Mouse (Mus musculus) midbrain, embryonic 14.5 days (tissue): ENCODE results near the gene Focad. TPM values are rescaled to one million over a fixed set of nuclear protein-coding genes. Genes with fewer than 3 reads are reported as not detected.
A peak's percentile ranks its signal among the peaks of the same experiment; 100 is the strongest.

Experiments used
- ATAC-seq: fragments of 200-750 bp; cut with Nextera tagmentation; 2 replicates; pipeline ENCODE4 v1.8.0; 2017; ENCODE audit warnings: moderate number of reproducible peaks, moderate library complexity; ENCODE audit not compliant: low FRiP score, low TSS enrichment
- DNase-seq: peaks from one replicate; pipeline ENCODE4 v3.0.0-alpha.2; 2015
- H3K27ac ChIP-seq: fragments of 300-500 bp; sonication (generic); replicated peaks from 2 replicates; pipeline ENCODE4 v1.5.1; 2014; ENCODE audit warnings: mild to moderate bottlenecking, low read depth, low read length, moderate library complexity
- H3K27me3 ChIP-seq: fragments of 300-500 bp; sonication (generic); 2 replicates; pipeline ENCODE4 v1.6.1; 2014; ENCODE audit warnings: low read length, control low read depth, mixed read lengths; ENCODE audit not compliant: control insufficient read depth, insufficient read depth
- H3K36me3 ChIP-seq: fragments of 300-500 bp; sonication (generic); 2 replicates; pipeline ENCODE4 v1.6.1; 2014; ENCODE audit warnings: low read length, control low read depth; ENCODE audit not compliant: control insufficient read depth, insufficient read depth
- H3K4me1 ChIP-seq: fragments of 300-500 bp; sonication (generic); 2 replicates; pipeline ENCODE4 v1.6.1; 2014; ENCODE audit warnings: mild to moderate bottlenecking, antibody characterized with exemption, low read length, control low read depth; ENCODE audit not compliant: control insufficient read depth, insufficient read depth
- H3K4me2 ChIP-seq: fragments of 300-500 bp; sonication (generic); 2 replicates; pipeline ENCODE4 v1.6.1; 2014; ENCODE audit warnings: mild to moderate bottlenecking, low read length, moderate library complexity
- H3K4me3 ChIP-seq: fragments of 300-500 bp; sonication (generic); replicated peaks from 2 replicates; pipeline ENCODE4 v1.5.1; 2014; ENCODE audit warnings: low read depth, low read length
- H3K9ac ChIP-seq: fragments of 300-500 bp; sonication (generic); replicated peaks from 2 replicates; pipeline ENCODE4 v1.6.1; 2014; ENCODE audit warnings: mild to moderate bottlenecking, low read length, moderate library complexity
- H3K9me3 ChIP-seq: fragments of 300-500 bp; sonication (generic); 2 replicates; pipeline ENCODE4 v1.6.1; 2016; ENCODE audit warnings: low read length, control low read depth, mixed read lengths; ENCODE audit not compliant: control insufficient read depth
- WGBS: fragments of 180-500 bp; shearing (Covaris S2); extraction: QIAGEN DNeasy Blood & Tissue Kit; methylation state at CpG from one replicate; pipeline ENCODE4 v1.1.7; 2014; 5-methylcytosine and 5-hydroxymethylcytosine counted together
- polyA plus RNA-seq: library from polyadenylated mRNA; unstranded; fragments of >200 nt; fragmentation: Nextera tagmentation; extraction: Ambion mirVana; gene quantifications from 2 replicates; pipeline ENCODE4 v1.2.1, GENCODE M21; 2014

Focad gene
- polyA plus RNA-seq, 1 experiment from 2014 or later, result 17.3 TPM

GRCm38 (mm10) chr4:88211200-88211885, 116.9 kb downstream of the Focad start:
- Histone ChIP-seq H3K9me3 (no peaks in the 10 kb centered on the region), H3K27me3 (no peaks in the 10 kb centered on the region), H3K4me2 (no peak overlapping the region), H3K9ac (no peak overlapping the region), H3K4me1 (peaks cover 25% of the 10 kb centered on the region), H3K36me3 (no peaks in the 10 kb centered on the region), H3K4me3 (no peak overlapping the region), H3K27ac (peak overlapping the region; percentile 85)
- ATAC-seq (peak; percentile 66; the same call in 1 of the 2 replicates), DNase-seq (peak; percentile 84)
- 34% methylated on average over 2 of the region's 2 CpGs for WGBS

- no peaks in the 10 kb centered on the region for H3K9me3 ChIP-seq
- H3K27ac ChIP-seq, result no peak overlapping the region
- peaks cover 22% of the 10 kb centered on the region for H3K4me1 ChIP-seq
- no peak overlapping the region for H3K9ac ChIP-seq
- no peak for ATAC-seq
- H3K27me3 ChIP-seq, result no peaks in the 10 kb centered on the region
- no peak overlapping the region for H3K4me3 ChIP-seq
- H3K4me2 ChIP-seq, result no peak overlapping the region
- DNase-seq, result no peak
- no peaks in the 10 kb centered on the region for H3K36me3 ChIP-seq
- 100% methylated on average over 3 of the region's 3 CpGs for WGBS
Measured at GRCm38 (mm10) chr4:88213895-88214294, 119.5 kb downstream of the Focad start.

- DNase-seq (no peak), ATAC-seq (no peak)
- Histone ChIP-seq H3K27me3 (no peaks in the 10 kb centered on the region), H3K4me3 (no peak overlapping the region), H3K27ac (no peak overlapping the region), H3K4me1 (no peaks in the 10 kb centered on the region), H3K9ac (no peak overlapping the region), H3K9me3 (no peaks in the 10 kb centered on the region), H3K4me2 (no peak overlapping the region), H3K36me3 (no peaks in the 10 kb centered on the region)
- 71% methylated on average over 6 of the region's 6 CpGs for WGBS
Measured at GRCm38 (mm10) chr4:88218286-88218685, 123.9 kb downstream of the Focad start.

GRCm38 (mm10) chr4:88218797-88219196, 124.4 kb downstream of the Focad start:
- Histone ChIP-seq H3K9me3 (no peaks in the 10 kb centered on the region), H3K27me3 (no peaks in the 10 kb centered on the region), H3K27ac (no peak overlapping the region), H3K4me2 (no peak overlapping the region), H3K36me3 (no peaks in the 10 kb centered on the region), H3K4me3 (no peak overlapping the region), H3K9ac (no peak overlapping the region), H3K4me1 (no peaks in the 10 kb centered on the region)
- DNase-seq (no peak), ATAC-seq (no peak)
- WGBS, result 83% methylated on average over 2 of the region's 2 CpGs

GRCm38 (mm10) chr4:88231375-88231774, 136.9 kb downstream of the Focad start:
- no peaks in the 10 kb centered on the region for H3K4me1 ChIP-seq
- H3K4me2 ChIP-seq, result no peak overlapping the region
- no peaks in the 10 kb centered on the region for H3K9me3 ChIP-seq
- no peak overlapping the region for H3K9ac ChIP-seq
- H3K27me3 ChIP-seq, result no peaks in the 10 kb centered on the region
- 94% methylated on average over 3 of the region's 3 CpGs for WGBS
- ATAC-seq (no peak), DNase-seq (no peak)
- no peak overlapping the region for H3K27ac ChIP-seq
- no peak overlapping the region for H3K4me3 ChIP-seq
- H3K36me3 ChIP-seq, result no peaks in the 10 kb centered on the region

GRCm38 (mm10) chr4:88235941-88236340, 141.5 kb downstream of the Focad start:
- Histone ChIP-seq H3K9ac (no peak overlapping the region), H3K36me3 (no peaks in the 10 kb centered on the region), H3K4me1 (peaks cover 27% of the 10 kb centered on the region), H3K27me3 (no peaks in the 10 kb centered on the region), H3K27ac (no peak overlapping the region), H3K4me2 (no peak overlapping the region), H3K9me3 (no peaks in the 10 kb centered on the region), H3K4me3 (no peak overlapping the region)
- 73% methylated on average over 6 of the region's 6 CpGs for WGBS
- no peak for DNase-seq
- ATAC-seq, result no peak

GRCm38 (mm10) chr4:88236926-88237756, 142.7 kb downstream of the Focad start:
- DNase-seq (peak; percentile 26), ATAC-seq (no peak)
- Histone ChIP-seq H3K27me3 (no peaks in the 10 kb centered on the region), H3K4me1 (peaks cover 27% of the 10 kb centered on the region), H3K9me3 (no peaks in the 10 kb centered on the region), H3K27ac (no peak overlapping the region), H3K9ac (no peak overlapping the region), H3K4me2 (no peak overlapping the region), H3K36me3 (no peaks in the 10 kb centered on the region), H3K4me3 (no peak overlapping the region)
- 31% methylated on average over 12 of the region's 12 CpGs for WGBS

- H3K4me1 ChIP-seq, result peaks cover 27% of the 10 kb centered on the region
- no peak for ATAC-seq
Measured at GRCm38 (mm10) chr4:88238351-88238750, 143.9 kb downstream of the Focad start.

More at GRCm38 (mm10) chr4:88238351-88238750, 143.9 kb downstream of the Focad start:
- Histone ChIP-seq H3K4me3 (no peak overlapping the region), H3K27ac (peak overlapping the region; percentile 70), H3K4me2 (peak overlapping the region; percentile 21; the same call in 1 of the 2 replicates), H3K36me3 (no peaks in the 10 kb centered on the region), H3K27me3 (no peaks in the 10 kb centered on the region), H3K9me3 (no peaks in the 10 kb centered on the region), H3K9ac (no peak overlapping the region)
- peak; percentile 58 for DNase-seq
- WGBS, result 11% methylated on average over 7 of the region's 7 CpGs
